Mouse (Mus musculus) hindbrain, embryonic 16.5 days (tissue): Measurements from ENCODE around the gene Map1s. TPM values are rescaled to one million over a fixed set of nuclear protein-coding genes. Genes with fewer than 3 reads are reported as not detected.
"Not testable (repeated sequence)": the region's sequence is repeated elsewhere in the genome, so short reads cannot be mapped to it uniquely, and the experiment has no call there.

Experiments used
- ATAC-seq: fragments of 200-750 bp; cut with Nextera tagmentation; 2 replicates; pipeline ENCODE4 v1.8.0; 2017; ENCODE audit warnings: moderate TSS enrichment, moderate library complexity
- H3K27ac ChIP-seq: fragments of 300-500 bp; sonication (generic); 2 replicates; pipeline ENCODE4 v1.5.1; 2014; ENCODE audit warnings: low read depth, mild to moderate bottlenecking, control low read depth, low read length, moderate library complexity
- H3K27me3 ChIP-seq: fragments of 300-500 bp; sonication (generic); replicated peaks from 2 replicates; pipeline ENCODE4 v1.6.1; 2014; ENCODE audit warnings: low read length; ENCODE audit not compliant: control insufficient read depth, insufficient read depth
- H3K36me3 ChIP-seq: fragments of 300-500 bp; sonication (generic); 2 replicates; pipeline ENCODE4 v1.6.1; 2014; ENCODE audit warnings: mild to moderate bottlenecking, low read length, moderate library complexity, mixed read lengths; ENCODE audit not compliant: control insufficient read depth, insufficient read depth
- H3K4me1 ChIP-seq: fragments of 300-500 bp; sonication (generic); 2 replicates; pipeline ENCODE4 v1.6.1; 2014; ENCODE audit warnings: low read depth, low read length; ENCODE audit not compliant: control insufficient read depth, insufficient read depth
- H3K4me2 ChIP-seq: fragments of 300-500 bp; sonication (generic); 2 replicates; pipeline ENCODE4 v1.6.1; 2014; ENCODE audit warnings: mild to moderate bottlenecking, low read length, control low read depth, moderate library complexity
- H3K4me3 ChIP-seq: fragments of 300-500 bp; sonication (generic); 2 replicates; pipeline ENCODE4 v1.5.1; 2014; ENCODE audit warnings: mild to moderate bottlenecking, low read length, control low read depth, moderate library complexity
- H3K9ac ChIP-seq: fragments of 300-500 bp; sonication (generic); 2 replicates; pipeline ENCODE4 v1.6.1; 2014; ENCODE audit warnings: low read depth, mild to moderate bottlenecking, control low read depth, low read length, moderate library complexity
- H3K9me3 ChIP-seq: fragments of 300-500 bp; sonication (generic); 2 replicates; pipeline ENCODE4 v1.6.1; 2014; ENCODE audit warnings: mild to moderate bottlenecking, low read length, moderate library complexity; ENCODE audit not compliant: control insufficient read depth
- WGBS: fragments of 180-500 bp; shearing (Covaris S2); extraction: QIAGEN DNeasy Blood & Tissue Kit; methylation state at CpG from one replicate; pipeline ENCODE4 v1.1.7; 2014; 5-methylcytosine and 5-hydroxymethylcytosine counted together
- polyA plus RNA-seq: library from polyadenylated mRNA; unstranded; fragments of >200 nt; fragmentation: Nextera tagmentation; extraction: Ambion mirVana; gene quantifications from 2 replicates; pipeline ENCODE4 v1.2.1, GENCODE M21; 2015

Map1s gene
- polyA plus RNA-seq, 1 experiment from 2014 or later: 57.8 TPM

DNA sequence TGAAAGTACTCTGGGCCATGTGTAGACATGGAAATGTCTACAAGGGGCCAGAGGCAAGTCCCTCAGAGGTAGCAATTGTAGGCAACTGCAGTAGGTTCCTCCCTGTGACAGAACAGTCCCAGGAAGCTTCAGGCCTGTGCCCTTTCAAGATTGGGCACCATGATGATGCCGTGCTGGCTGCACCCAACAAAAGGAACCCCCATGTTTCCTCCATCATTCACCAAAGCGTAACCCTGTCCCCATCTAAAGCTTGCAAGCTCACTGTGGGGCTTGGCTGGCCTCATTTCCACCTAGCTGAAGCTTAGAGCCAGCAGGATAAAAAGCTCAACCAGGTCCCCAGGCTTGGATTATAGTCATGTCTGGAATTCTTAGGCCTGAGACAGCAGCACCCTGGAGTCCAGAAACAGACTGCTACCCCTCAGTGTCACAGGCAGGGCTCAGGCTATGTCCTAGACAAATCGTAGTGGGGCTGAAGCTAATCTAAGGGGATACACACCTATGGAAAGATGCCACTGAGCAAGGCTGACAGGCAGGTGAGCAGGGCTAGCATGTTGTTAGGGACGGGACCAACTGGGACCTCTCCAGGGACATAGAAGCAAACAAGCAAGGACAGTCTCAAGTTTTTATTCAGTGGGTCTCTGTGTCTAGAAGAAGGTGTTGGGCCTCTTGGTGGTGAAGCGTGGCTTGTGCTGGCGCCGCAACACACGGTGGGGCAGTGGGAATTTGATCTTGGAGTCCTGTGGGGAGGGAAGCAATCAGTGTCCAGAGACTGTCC, 10.8 kb upstream of the Map1s start:
- no peak overlapping the region for H3K4me3 ChIP-seq
- no peak overlapping the region for H3K9ac ChIP-seq
- H3K36me3 ChIP-seq: peaks cover 25% of the 10 kb centered on the region
- H3K4me2 ChIP-seq: no peak overlapping the region
- no peak for ATAC-seq
- H3K4me1 ChIP-seq: peaks cover 18% of the 10 kb centered on the region
- peaks cover 2% of the 10 kb centered on the region; the same call in 1 of the 2 replicates for H3K9me3 ChIP-seq
- H3K27me3 ChIP-seq: peaks cover 44% of the 10 kb centered on the region
- no peak overlapping the region for H3K27ac ChIP-seq
- WGBS: 96% methylated on average over 8 of the region's 8 CpGs

DNA sequence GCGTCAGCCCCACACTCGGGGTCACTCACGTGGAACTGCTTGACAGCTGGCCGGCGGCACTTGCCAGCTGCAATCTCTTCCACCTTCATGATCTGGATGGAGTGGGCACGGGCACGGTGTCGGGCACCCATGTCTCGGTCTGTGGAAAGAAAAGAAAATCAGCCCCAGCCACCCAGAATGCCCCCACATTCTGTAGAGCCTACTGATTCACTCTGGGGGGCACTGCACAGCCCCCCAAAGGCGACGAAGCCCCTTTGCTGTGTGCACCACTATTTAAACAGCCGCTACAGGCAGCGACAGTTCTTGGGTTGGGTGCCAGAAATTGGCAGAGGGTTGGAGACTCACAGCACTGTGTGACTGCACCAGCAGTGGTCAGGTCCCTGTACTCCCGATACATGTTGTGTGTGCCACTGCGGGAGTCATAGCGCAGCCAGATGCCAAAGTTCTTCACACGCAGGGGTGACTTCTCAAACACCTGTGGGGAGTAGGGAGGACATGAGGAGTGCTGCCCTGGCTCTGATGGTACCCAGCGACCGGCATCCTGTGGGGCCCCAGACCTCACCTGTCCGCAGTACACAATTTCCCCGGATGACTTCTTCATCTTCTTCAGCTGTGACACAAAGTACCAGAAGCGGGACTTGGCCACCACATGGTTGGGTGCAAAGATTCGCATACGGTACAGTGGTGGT, 10.0 kb upstream of the Map1s start:
- H3K9ac ChIP-seq: not testable (repeated sequence)
- peak overlapping the region; percentile 92 for H3K4me2 ChIP-seq
- peaks cover 18% of the 10 kb centered on the region for H3K4me1 ChIP-seq

DNA sequence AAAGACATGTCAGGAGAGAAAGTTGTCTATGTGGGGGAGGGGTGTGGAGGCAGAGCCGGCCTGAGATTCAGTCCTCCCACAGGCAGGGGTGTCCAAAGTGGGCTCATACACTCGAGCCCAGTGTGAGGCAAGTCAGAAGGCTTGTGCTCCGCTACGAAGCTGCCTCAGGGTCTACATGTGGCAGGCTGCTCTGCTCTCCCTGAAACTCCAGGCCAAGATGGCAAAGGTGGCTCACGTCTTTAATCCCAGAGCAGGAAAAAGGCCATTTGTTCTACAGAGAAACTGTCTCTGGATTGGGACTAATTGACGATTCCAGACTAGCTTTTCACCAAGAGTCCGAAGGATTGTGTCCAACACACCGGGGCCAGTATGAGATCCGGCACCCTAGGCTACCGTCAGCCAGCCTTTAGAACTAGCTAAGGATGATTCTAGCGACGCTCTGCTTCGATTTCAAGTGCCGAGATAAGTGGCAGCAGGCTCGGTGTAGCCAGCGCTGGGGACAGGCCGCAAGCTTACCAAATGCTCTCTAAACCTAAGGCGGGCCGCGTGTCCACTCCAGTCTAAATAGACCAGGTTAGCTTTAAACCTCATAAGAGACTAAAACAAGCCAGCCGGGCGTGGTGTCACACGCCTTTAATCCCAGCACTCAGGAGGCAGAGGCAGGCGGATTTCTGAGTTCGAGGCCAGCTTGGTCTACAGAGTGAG, 9.3 kb upstream of the Map1s start:
- no peaks in the 10 kb centered on the region for H3K9me3 ChIP-seq
- ATAC-seq: no peak
- H3K36me3 ChIP-seq: peaks cover 25% of the 10 kb centered on the region
- H3K27me3 ChIP-seq: peaks cover 36% of the 10 kb centered on the region
- H3K4me1 ChIP-seq: peaks cover 18% of the 10 kb centered on the region
- H3K4me3 ChIP-seq: peak overlapping the region; percentile 82
- H3K4me2 ChIP-seq: peak overlapping the region; percentile 92
- peak overlapping the region; percentile 96 for H3K9ac ChIP-seq
- WGBS: 5% methylated on average over 25 of the region's 25 CpGs
- H3K27ac ChIP-seq: peak overlapping the region; percentile 75

More for the DNA sequence above, 10.0 kb upstream of the Map1s start:
- WGBS: 80% methylated on average over 23 of the region's 24 CpGs
- Histone ChIP-seq H3K36me3 (peaks cover 25% of the 10 kb centered on the region), H3K4me3 (peak overlapping the region; percentile 82; the same call in 1 of the 2 replicates), H3K27me3 (peaks cover 44% of the 10 kb centered on the region)
- not testable (repeated sequence) for H3K9me3 ChIP-seq, ATAC-seq, H3K27ac ChIP-seq

DNA sequence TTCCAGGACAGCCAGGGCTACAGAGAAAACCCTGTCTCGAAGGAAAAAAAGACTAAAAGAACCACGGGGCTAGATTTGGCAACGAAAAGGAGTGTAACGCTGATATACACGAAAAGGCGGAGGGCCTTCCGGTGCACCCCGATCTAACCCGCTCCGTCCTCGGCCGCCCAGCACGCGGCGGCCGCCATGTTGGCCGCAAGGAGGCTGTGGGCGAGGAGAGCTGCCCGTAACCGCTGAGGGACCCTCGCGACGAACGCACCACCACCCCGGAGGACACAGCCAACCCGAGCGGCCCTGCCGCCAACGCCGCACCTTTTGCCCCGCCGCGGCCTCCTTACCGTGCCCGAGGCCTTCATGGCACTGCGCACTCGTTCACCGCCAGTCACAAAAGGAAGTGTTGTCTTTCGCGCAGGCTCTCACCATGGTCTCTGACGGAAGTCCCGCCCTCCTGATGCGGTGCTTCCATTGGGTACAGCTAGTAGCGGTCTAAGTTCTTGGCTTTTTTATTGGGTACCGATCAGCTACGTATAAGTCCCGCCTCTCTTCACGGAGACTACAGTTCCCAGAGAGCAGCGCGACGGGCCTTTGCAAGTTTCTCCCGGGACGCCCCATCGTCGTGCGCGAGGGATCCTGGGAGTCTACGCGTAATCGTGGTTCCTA, 8.6 kb upstream of the Map1s start, which contains the start of gene Rpl18a:
Gene Rpl18a, minus strand, starts transcription at position 392 of the 660 bp plus-strand sequence.
- Histone ChIP-seq H3K4me3 (peak within 1 kb of the TSS; percentile 82), H3K9me3 (no peaks in the 10 kb centered on the region), H3K4me2 (peak within 1 kb of the TSS; percentile 92), H3K9ac (peak within 1 kb of the TSS; percentile 96), H3K27me3 (peaks cover 29% of the 10 kb centered on the region), H3K4me1 (peaks cover 16% of the 10 kb centered on the region), H3K36me3 (peaks cover 25% of the 10 kb centered on the region), H3K27ac (peak within 1 kb of the TSS; percentile 75)
- WGBS: under 1% methylated on average over 58 of the region's 60 CpGs
- ATAC-seq: peak; percentile 98

DNA sequence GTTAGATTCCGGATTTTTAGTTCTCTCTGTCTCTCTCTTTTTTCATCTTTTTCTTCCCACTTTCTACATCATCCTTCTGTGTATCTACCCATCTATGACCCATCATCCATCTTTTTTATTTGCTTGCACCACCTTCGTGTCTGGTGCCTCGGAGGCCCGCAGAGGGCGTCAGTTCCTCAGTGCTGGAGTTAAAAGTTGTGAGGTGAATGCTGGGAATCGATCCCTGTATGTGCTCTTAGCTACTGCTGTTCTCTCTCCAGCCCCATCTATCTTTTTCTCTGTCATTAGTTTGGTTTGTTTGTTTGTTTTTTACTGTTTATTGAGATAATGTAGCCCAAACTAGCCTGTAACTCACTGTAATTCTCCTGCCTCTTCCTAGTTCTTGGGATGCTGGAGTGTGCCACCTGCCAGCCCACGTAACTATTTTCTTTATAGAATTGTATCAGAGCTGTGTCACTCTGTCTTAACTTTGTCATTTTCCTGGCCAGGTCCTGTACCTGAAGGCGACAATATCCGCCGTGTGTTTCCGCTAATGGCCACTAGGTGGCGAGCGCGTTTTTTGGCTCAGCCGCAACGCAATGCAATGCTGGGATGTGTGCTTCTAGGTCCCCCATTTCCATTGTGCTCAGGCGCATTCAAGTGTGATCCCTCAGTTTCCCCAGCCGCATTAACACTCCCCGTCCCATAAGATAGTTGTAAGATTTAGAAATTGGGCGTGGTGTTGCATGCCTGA, 7.9 kb upstream of the Map1s start:
- Histone ChIP-seq H3K36me3 (peaks cover 25% of the 10 kb centered on the region), H3K9me3 (no peaks in the 10 kb centered on the region), H3K27ac (peak overlapping the region; percentile 72), H3K4me3 (peak overlapping the region; percentile 82), H3K27me3 (peaks cover 23% of the 10 kb centered on the region), H3K4me2 (peak overlapping the region; percentile 80), H3K9ac (peak overlapping the region; percentile 76), H3K4me1 (peaks cover 10% of the 10 kb centered on the region)
- WGBS: under 1% methylated on average over 20 of the region's 20 CpGs
- peak; percentile 41 for ATAC-seq

- no peaks in the 10 kb centered on the region for H3K9me3 ChIP-seq
- H3K4me2 ChIP-seq: no peak overlapping the region
- peaks cover 10% of the 10 kb centered on the region for H3K4me1 ChIP-seq
- 71% methylated on average over 2 of the region's 2 CpGs for WGBS
- peaks cover 14% of the 10 kb centered on the region for H3K27me3 ChIP-seq
- no peak overlapping the region for H3K27ac ChIP-seq
- peak overlapping the region; percentile 3 for H3K9ac ChIP-seq
- ATAC-seq: no peak
- H3K36me3 ChIP-seq: peaks cover 21% of the 10 kb centered on the region
- no peak overlapping the region for H3K4me3 ChIP-seq
Observed at GRCm38 (mm10) chr8:70898661-70899198, 7.0 kb upstream of the Map1s start.

GRCm38 (mm10) chr8:70899226-70899625, 6.5 kb upstream of the Map1s start:
- H3K27ac ChIP-seq: no peak overlapping the region
- H3K9ac ChIP-seq: peak overlapping the region; percentile 35; the same call in 1 of the 2 replicates
- H3K4me1 ChIP-seq: peaks cover 10% of the 10 kb centered on the region
- ATAC-seq: no peak
- H3K27me3 ChIP-seq: peaks cover 11% of the 10 kb centered on the region
- no peaks in the 10 kb centered on the region for H3K9me3 ChIP-seq
- peaks cover 16% of the 10 kb centered on the region for H3K36me3 ChIP-seq
- H3K4me2 ChIP-seq: no peak overlapping the region
- WGBS: 91% methylated on average over 2 of the region's 2 CpGs
- no peak overlapping the region for H3K4me3 ChIP-seq

DNA sequence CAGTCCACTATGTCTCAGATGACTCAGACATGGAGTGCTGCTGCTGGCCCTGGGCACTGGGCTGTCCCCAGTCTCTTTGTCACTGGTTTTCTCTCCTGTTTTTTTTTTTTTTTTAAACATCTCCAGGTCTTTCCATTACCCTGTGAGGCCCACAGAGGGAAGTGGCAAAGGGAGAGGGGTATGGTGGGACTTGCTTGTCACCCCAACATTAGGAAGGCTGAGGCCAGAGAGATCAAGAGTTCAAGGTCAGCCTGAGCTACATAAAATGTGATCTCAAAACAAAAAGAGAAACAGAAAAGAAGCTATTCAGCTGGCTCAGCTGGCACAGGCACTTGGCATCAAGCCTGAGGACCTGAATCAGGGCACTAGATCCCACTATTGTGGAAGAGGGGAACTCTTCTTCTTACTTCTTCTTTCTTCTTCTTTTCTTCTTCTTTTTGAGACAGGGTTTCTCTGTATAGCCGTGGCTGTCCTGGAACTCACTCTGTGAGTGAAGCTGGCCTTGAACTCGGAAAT, 4.8 kb upstream of the Map1s start:
- Histone ChIP-seq H3K9ac (no peak overlapping the region; the same call in 1 of the 2 replicates), H3K9me3 (no peaks in the 10 kb centered on the region), H3K4me1 (peaks cover 9% of the 10 kb centered on the region), H3K4me2 (no peak overlapping the region), H3K27me3 (peaks cover 2% of the 10 kb centered on the region; the same call in 1 of the 2 replicates), H3K4me3 (no peak overlapping the region), H3K36me3 (no peaks in the 10 kb centered on the region), H3K27ac (no peak overlapping the region)
- 58% methylated on average over 2 of the region's 2 CpGs for WGBS
- no peak for ATAC-seq
